Mouse (Mus musculus): ENCODE data around the gene Nccrp1.
"Not testable (repeated sequence)": the region's sequence is repeated elsewhere in the genome, so short reads cannot be mapped to it uniquely, and the experiment has no call there.

The Nccrp1 gene

DNA sequence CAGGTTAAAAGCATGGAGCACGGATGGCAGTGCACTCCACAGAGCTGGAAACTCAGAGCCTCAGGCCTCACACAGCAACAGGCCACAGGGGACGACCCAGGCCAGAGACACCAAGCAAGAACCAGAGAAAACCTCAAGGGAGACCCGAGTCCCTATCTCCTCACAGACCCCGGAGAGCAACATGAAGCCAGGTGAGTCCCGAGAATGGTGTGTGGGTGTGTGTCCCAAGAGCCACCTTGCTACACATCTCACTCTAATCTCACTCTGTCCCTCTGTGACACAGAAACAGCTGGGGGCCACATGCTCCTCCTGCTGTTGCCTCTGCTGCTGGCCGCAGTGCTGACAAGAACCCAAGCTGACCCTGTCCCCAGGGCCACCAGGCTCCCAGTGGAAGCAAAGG is 24.5 kb downstream of the Nccrp1 start, which contains the start of gene Ifnl3:
Ifnl3 (plus strand) TSS at position 301 of the 400 bp plus-strand sequence.
- not testable (repeated sequence) for DNase-seq (ENCODE audit: low read depth, low spot score)

DNA sequence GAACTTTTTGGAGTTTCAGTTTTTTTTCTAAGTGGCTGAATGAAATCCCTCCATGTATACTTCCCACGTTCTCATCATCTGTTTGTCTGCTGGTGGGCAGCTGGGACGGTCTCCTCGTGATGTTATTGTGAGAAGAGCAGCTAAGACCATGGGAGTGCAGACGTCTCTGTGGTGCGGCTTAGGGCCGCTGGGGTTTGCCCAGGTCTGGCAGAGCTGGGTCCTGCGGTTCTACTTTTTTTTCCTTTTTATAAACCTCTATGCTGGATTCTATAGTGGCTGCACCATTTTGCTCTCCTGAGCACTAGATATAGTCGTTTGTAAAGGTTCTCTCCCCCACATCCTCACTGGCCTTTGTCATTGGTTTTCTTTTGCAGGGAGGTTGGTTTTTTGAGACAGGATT is 35.6 kb downstream of the Nccrp1 start:
- no peak for DNase-seq (ENCODE audit: low read depth, low spot score)

DNA sequence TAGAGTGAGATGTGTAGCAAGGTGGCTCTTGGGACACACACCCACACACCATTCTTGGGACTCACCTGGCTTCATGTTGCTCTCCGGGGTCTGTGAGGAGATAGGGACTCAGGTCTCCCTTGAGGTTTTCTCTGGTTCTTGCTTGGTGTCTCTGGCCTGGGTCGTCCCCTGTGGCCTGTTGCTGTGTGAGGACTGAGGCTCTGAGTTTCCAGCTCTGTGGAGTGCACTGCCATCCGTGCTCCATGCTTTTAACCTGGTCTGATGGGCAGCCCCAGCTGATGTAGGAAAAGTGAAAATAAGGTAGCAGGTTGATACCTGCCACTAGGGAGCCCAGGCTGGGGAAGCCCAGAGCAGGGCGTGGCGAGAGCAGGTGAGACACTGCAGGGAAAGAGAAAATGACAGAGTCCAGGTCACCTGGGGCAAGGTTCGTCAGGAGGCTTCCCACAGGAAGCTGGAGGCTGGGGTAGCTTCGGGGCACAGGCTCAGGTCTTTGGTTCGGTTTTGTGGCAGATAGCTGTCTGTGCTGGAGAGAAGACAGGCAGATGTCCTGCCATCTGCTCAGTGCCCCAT is 36.6 kb downstream of the Nccrp1 start, which contains the start of gene Ifnl2:
Ifnl2 (minus strand) TSS at position 51 of the 570 bp plus-strand sequence.
- not testable (repeated sequence) for DNase-seq (ENCODE audit: low read depth, low spot score)

DNA sequence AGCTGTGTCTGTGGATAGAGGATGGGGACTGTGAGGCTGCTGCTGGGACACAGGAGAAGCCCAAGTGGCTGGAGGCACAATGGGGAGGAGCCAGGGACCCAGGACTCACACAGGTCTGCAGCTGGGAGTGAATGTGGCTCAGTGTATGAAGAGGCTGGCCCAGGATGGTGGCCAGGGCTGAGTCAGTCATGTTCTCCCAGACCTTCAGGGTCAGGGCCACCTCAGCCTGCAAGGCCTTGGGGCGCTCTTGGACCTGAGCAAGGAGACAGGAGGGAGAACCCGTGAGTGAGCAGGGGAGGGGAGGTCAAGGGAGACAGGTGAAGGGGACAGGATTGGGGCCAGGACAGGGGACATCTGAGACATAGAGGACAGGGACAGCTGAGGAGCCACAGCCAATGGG is 37.9 kb downstream of the Nccrp1 start:
- DNase-seq (ENCODE audit: low read depth, low spot score), result not testable (repeated sequence)

DNA sequence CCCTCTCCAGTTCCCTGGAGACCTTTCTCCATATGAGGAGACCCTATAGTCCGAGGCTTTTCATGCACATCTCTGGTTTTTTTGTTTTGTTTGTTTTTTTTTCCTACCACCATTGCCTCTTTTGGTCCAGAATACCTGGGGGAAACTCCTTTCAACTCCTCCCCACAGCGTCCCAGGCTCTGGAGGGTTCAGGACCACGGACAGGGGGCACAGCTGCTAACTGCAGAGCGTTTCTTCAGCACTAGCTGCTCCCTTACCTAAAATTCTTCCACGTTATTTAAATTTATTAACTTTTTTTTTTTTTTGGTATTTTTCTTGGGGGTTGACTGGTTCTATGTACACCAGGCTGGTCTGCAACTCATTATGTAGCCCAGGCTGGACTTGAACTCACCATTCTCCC is 41.5 kb downstream of the Nccrp1 start:
- DNase-seq (ENCODE audit: low read depth, low spot score), result no peak

DNA sequence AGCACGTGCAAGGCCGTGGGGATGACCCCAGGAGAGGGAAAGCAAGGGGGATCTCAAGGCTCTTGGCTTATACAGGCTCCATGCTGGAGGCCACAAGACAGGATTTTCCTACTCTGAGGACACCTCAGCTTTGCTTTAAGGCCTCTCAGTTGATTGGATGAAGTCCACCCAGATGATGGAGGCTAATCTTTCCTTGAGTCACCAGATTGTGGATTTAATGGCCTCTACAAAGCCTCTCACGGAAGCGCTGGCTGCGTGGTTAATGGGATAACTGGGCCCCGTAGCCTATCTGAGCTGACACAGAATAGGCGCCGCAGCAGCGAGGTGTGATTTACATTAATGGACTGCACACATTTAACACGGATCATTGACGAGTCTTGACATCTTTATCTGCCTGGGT is 51.6 kb downstream of the Nccrp1 start:
- DNase-seq (ENCODE audit: low read depth, low spot score), result peak; percentile 50

Data from retina, adult 2 months (tissue).